Mouse (Mus musculus): Measurements from ENCODE around the gene Nxn.

Gene Nxn

DNA sequence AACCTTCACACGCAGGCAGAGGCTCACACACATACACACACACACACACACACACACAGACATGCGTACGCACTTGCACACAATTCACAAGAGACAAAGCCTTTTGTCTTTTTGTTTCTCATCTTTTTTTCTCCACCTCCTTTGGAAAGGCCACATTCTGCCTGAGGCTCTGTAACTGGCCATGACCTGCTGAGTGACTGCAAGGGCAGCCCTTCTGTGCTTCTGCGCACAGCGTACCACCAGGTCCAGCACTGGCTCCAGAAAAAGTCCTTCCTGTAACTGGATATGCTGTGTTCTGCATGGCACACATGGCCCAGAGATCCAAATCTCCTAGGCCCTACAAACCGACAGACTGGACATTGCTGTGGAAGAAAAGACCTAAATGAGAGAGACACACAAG lies 38.7 kb downstream of the Nxn start:
- DNase-seq = no peak

DNA sequence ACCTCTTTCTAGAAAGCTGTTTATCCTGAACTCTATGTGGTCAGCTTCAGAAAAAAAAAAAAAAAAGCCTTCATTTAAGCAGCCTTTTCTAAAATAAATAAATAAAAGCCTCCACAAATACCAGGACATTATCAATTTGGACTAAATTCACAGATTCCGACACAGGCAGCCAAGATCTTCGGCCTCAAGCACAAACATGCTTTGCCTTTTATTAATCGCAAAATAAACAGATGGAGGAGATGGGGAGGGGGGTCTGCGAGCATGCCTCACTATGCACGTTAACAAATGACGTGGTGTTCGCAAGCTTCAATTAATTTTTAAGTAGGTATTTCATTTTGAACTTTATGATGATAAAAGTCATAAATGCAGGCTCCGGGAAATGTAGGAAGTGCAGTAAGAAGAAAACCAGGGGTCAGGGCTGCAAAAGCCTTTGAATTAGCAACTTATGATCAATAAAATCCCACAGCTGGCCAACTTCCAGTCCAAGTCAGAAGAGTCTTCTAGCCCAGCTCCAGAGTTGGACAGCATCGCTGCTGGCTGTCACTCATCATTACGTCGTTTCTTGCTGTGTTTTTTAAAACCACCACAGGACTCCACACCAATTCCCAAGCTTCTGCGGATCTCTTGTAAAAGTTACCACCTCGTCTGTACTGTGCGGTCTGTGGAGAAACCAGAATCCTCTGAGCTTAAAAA lies 40.2 kb downstream of the Nxn start:
- DNase-seq = peak; percentile 38 to 57

GRCm38 (mm10) chr11:76357464-76357863 lies 41.5 kb downstream of the Nxn start:
- no peak for DNase-seq

DNA sequence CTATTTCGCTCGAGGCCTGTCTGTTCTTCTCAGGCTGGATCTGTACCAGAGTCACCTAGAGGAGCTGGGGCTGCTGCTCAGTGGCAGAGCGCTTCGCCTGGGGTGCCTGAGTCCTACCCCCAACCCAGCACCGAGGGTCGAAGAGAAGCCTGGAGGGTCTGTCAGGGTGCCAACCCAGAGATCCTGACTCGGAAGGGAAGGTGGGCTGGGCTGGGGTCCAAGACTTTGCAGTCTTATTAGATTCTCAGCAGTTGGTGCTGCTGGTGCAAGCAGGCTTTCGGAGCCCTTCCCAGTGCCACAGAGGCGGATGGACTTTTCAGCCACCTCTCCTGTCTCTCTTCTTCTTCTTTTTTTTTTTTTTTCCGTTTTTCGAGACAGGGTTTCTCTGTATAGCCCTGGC lies 42.8 kb downstream of the Nxn start:
- DNase-seq = peak; percentile 67 to 83

DNA sequence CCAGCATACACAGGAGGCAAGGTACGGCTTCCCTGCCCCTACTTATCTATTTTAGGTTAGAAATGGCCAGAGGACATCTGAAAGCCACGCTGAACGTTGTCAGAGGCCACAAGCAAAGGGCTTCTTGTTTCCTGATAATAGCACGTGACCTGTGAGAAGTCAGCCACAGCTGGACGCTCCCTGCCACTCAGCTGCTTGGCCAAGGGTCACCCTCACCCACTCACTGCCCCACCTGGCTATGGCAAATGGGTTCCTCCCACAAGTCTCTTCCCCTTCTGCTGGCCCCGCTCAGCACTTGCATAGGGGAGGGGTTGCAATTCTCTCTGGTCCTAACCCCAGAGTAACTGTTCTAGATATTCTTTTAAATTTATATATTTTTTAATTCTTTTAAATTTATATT lies 43.5 kb downstream of the Nxn start:
- DNase-seq = no peak

DNA sequence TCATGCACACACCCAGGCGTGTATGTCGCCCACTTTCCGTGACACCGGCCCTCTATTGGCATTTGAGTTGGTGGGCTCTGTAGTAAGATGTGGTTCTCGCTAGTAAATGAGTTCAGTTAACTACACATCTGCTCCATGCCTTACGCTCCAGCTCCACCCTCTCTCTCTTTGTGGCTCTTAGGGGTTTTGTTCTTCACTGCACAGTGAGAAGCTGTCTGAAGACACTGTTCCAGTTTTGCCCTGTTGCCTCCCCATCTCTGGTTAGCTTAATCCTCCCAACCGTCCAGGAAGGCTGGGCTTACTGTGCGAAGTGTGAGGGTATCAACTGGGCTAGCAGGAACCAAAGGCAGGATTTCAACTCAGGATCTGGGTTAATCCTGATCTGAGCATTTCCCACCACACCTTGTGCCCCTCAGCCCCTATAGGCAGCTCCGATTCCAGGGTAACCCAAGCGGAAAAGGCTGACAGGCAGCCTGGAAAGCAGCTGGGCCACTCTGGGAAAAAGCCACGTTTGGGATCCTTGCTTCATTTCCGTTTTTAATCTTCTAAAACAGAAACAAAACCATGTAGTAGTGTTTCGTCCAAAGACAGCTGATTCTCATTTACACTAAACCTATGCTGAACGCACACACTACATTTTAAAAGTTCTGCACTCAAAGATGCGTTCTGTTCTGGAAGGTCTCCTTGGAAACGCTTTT lies 45.9 kb downstream of the Nxn start:
- peak; percentile 40 to 46 for DNase-seq

DNA sequence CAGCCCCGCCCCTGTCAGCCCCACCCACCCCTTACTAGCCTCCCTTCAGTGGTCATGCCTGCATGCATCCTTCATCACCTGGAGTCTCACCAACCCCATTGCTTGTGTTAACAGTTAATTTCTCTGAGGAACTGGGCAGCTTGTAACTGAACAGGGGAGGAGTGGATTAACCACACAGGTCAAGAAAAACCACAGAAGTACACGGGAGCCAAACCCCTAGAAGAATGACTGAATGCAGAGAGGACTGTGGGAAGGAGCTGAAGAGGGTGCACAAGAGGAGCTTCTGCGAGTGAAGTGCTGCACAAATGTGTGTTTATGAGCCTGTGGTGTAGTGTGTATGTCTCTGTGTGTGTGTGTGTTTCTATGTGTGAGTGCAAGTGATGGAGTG lies 47.3 kb downstream of the Nxn start:
- no peak for DNase-seq

DNA sequence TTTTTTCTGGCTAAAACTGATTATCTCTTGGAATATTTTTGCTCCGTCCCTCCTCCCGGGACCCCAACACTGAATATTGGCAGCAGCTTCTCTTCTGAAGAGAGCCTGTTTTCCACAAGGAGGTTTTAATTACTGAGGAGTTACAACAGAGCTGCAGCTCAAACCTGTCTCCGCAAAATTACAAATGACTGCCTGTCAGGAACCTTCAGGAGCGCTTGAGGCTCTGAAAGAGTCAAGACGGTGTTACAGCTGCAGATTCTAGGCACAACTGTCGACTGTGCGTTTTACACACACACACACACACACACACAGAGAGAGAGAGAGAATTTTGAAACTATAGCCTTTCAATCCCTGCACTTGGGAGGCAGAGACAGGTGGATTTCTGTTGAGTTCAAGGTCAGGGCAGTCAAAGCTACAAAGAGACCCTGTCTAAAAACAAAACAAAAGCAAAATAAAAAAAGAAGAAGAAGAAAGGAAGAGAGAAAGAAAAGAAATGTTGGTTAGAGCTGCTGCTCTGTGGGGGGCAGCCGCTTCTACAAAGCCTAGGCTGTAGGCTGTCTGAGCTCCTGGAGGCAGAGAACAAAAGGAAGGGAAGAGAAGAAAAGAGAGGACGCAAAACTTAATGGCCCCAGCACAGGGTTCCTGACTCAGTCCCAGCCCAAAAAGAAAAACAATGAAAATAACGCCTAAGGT lies 47.9 kb downstream of the Nxn start:
- DNase-seq = no peak

DNA sequence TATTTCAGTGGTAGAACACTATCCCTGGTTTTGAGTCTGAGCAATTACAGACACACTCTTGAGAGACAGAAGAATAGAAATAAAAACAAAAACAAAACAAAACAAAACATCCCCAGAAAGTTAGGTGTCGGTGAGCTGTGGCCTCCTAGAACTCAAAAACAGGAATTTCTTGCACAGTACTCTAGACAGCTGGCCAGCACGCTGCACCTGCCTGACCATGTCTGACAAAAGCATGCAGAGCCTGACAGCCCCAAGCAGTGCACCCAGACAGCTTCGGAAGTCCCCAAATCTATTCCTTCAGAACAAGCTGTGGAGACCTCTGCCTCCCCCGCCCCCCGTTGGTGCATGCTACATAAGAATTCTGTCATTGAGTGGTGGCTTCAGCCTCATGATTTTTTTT lies 49.1 kb downstream of the Nxn start:
- no peak for DNase-seq

GRCm38 (mm10) chr11:76347589-76347988 lies 51.4 kb downstream of the Nxn start:
- no peak for DNase-seq

- DNase-seq = no peak
Measured at GRCm38 (mm10) chr11:76343031-76343430, 55.9 kb downstream of the Nxn start.

DNA sequence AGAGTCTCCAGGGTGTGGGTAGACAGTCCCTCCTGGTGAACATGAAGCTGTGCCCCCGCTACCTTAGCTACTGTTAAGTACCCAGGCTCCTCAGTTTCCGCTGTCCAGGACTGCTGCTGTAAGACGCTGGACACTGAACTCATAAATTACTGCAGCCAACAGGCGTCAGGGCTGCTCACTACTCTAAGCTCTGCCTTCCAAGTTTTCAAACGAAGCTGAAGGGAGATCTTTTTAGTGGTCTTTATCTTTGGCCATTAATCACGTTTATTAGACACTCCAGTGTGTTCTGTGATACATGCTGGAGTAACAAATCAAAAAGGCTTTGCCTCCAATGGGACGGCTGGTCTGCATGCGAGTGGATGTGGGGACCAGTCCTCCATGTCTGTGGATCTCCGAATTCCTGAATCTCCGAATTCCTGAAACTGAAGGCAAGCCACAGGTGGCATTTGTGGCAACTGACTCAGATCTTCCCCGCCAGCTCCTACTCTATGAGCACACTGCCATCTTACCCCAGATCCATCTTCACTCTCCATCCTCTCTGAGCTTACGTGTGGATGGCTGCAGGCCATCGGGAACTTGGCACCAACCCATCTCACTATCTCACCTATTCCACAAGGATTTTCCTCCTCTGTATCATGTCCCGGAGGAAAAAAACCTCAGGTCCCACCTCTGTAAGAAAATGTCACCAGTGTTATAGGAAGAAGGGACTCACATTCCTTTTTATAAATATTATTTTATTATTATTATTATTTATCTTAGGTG lies 56.9 kb downstream of the Nxn start:
- DNase-seq = no peak

DNA sequence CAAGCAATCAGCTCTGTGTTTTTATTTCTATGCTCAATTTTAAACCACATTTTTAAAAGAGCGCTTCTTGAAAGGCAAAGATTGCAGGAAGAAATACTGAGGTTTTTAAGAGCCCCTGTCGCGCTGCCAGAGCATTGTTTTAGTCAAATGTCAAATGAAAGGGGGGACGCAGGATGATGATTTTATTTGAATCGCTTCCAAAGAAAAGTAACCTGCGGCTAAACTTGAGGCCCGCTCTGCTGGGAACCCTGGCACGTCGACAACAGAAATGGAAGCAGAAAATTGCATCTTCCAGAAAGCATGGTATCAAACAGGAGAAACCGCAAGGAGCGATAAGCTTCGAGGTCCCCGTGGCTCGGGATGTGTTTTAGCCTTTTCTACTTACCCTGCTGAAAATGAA lies 57.8 kb downstream of the Nxn start:
- peak; percentile 58 to 73 for DNase-seq

- DNase-seq = no peak
Measured at GRCm38 (mm10) chr11:76339830-76340229, 59.1 kb downstream of the Nxn start.

- DNase-seq = peak; percentile 72 to 77
Measured at GRCm38 (mm10) chr11:76339141-76339540, 59.8 kb downstream of the Nxn start.

GRCm38 (mm10) chr11:76338656-76339055 lies 60.3 kb downstream of the Nxn start:
- peak; percentile 84 to 89 for DNase-seq

- DNase-seq = no peak
Measured at GRCm38 (mm10) chr11:76337764-76338163, 61.2 kb downstream of the Nxn start.

DNA sequence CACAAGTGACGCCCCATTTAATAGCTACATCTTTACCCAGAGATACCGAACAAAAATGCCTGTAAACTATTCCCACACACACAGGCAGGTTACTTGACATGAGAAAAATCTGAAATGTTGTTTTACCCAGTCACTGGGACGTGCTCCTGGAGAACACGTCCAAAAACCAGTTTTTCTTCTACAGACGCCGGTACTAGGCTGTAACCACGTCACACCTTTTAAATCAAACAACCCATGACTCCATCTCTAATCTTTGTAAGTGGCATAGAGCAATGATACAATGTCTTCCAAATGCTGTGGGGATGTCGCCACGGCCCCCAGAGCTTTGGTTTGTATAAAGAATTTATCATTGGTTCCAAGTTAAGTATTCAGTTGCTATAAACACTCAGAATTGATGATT lies 61.7 kb downstream of the Nxn start:
- no peak for DNase-seq

DNA sequence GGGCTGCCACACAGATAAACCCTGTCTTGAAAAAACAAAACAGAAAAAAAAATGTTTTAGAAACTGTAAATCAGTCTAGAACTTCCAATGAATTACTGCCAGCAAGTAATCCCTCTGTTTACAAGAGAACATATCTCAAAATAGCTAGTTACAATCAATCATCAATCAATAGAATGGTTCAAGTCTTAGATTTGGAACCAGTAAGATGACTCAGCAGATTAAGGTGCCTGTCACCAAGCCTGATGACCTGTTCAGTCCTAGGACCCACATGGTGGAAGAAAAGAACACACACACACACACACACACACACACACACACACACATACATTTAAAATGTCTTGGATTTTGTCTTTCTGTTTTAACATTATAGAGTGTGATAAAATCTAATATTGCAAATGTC lies 62.7 kb downstream of the Nxn start:
- no peak for DNase-seq

- no peak for DNase-seq
Measured at GRCm38 (mm10) chr11:76334966-76335365, 64.0 kb downstream of the Nxn start.

DNA sequence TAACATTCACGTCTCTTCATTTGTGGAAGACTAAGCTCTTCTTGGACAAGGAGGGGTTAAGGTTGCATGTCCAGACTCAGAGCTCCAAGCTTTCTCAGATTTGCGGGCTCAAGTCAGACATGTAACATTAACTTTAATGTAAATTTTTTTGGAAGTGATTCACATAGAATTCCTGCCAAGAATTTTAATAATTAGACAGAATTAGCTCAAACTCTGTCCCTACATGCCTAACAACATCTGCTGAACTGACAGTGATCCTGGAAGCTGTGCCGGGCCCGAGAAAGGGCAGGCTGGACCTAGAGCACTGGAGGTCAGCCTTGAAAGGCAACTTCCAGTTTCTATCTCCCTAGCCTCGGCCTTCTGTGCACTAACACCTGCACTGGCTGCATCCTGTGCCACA lies 66.7 kb downstream of the Nxn start:
- no peak for DNase-seq

GRCm38 (mm10) chr11:76328522-76329290 lies 70.2 kb downstream of the Nxn start:
- no peak for DNase-seq

DNA sequence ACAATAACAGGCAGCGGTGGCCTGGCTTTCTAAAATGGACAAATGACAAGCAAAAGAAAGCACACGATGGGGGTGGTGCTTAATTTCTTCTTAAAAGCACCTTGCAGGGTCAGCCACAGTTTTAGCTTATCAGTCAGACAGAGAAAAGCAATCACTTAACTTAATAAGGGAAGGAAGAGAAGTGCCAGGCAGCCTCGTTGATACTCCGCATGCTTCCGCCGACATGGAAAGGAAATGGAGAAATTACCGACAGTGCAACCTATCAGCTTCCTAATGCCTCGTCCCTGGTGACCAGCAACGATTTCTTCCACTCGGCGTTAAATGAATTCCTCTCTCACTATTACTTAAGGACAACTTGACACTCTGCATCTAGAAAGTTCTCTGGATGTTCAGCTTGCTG lies 70.9 kb downstream of the Nxn start:
- DNase-seq = no peak
